Mouse (Mus musculus) large intestine, adult 2 months (tissue): ENCODE measurements around the gene Arl15. TPM values are rescaled to one million over a fixed set of nuclear protein-coding genes. Genes with fewer than 3 reads are reported as not detected.

Experiments used
- DNase-seq: peaks from one replicate; pipeline ENCODE4 v3.0.0-alpha.2; 2012; ENCODE audit warnings: low read depth, low spot score
- WGBS: fragments of 180-500 bp; shearing (Covaris S2); methylation state at CpG from one replicate; pipeline ENCODE4 v1.1.7; 2018; 5-methylcytosine and 5-hydroxymethylcytosine counted together
- polyA plus RNA-seq: library from polyadenylated mRNA; depleted of rRNA; stranded (reverse); fragments of >200 nt; gene quantifications from 2 replicates; pipeline ENCODE4 v1.2.3, GENCODE M21; 2012

Arl15 gene
- polyA plus RNA-seq, 1 experiment = 2.5 TPM

DNA sequence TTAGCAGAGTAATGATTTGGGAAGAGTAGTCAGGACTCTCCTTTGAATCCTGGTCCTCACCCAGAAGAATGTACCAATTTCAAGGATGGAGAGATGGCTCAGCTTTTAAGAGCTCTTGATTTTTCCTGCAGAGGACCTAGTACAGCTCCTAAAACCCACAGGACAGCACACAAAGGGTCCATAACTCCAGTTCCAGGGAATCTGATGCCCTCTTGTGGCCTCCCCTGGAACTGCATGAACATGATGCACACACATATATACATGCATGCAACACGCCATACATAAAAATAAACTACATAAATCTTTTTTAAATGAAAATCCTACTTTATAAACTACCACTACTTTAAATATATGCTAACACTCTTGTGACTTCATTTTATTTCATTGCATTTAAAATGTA, 70.6 kb downstream of the Arl15 start:
- no peak for DNase-seq
- WGBS = 73% methylated on average over 1 of the region's 1 CpGs

DNA sequence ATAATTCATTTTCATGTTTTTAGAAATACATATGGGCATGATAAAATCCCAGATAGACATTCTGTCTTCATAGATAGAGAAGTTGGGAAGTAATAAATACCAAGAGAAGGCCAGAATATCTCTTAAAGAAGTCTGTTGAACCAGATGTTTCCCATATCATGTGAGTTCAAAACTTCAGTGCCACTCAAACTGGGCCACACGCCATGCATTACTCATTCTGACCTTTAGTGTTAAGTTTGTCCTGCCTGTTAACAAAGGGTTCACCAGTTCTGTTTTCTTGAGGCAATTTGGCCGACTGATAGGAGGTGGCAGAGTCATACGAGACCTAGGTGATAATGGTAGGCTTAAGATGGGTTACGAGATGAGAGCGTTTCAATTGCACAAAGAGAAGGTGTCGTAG, 71.1 kb downstream of the Arl15 start:
- 67% methylated on average over 6 of the region's 6 CpGs for WGBS
- no peak for DNase-seq

DNA sequence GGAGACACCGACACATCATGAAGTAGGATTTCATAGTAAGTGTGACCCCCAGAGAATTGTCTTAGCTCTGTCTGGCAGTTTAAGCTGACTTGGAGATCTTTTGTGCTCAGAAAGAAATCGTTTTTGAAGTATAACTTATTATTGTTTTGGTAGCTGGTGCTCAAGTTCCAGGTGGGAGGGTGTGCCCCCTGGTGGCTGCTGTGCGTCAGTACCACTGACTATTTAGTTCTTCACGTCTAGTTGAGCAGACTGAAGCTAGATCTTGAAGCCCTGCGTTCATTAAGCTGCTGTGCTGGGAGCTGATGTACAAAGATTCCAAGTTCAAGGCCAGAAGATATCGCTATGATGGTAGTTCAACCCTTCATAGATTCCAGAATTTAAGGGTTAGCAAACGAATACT, 71.5 kb downstream of the Arl15 start:
- 38% methylated on average over 7 of the region's 7 CpGs for WGBS
- DNase-seq = no peak

DNA sequence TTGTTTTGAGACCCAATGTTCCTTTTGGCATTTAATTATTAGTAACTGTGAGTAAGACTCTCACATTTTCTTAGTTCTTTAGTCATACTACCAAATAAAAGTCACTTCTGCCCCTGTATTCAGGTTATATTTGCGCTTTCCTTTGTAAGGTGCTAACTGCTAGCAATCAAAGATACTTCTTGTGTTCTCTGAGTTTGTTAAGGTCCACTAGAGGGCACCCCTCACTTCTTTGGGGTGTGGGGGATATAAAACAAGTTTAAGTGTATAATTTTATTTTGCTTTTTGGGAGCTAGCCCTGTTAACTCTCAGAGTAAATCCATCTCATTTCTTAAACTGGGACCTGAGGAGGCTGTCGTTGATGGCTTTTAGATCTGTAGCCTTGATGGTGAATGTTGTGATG, 73.4 kb downstream of the Arl15 start:
- 96% methylated on average over 2 of the region's 2 CpGs for WGBS
- no peak for DNase-seq

DNA sequence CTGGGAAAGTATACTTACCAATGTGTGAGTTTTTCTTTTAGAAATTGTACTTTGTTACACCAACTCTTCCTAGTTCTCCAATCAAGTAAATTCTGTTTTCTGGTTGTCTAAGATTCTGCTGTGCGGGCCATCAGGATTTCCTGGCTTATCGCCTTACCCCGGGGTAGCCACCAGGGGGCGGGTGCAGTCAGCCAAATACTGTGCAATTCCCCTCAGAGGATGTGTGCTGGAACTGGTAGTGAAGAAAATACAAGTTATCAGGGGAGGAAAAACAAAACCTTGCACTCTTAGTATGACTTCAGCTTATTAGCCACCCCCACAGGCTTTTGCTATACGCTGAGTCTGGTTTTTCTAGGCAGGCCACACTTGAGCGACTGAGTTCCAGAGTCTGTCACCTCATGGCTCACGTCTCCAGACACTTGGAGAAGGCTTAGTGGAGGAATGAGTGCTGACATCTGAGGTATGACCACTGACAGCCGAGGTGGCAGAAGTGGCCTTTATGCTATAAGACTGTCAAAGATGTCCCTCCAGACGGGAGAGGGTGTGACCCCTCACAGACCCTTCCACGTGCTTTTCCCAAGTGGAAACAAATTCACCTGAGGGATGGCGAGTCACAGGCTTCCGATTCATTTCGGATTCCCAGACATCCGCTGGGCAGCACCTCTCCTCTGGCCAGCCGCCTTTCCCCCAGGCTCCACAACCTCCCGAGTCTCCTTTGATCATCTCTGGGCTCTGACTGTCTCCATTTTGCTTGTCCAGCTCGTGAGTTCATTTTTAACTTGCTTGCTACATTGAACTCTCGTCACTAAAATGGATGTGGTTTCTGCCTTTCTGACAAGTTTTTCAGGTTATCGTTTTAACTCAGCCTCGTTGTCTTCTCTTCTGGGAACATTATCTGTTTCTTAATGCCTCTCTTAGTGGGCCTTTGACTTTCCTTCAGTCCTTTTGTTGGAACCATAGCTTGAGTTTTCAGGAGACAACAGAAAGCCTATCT, 75.2 kb downstream of the Arl15 start:
- WGBS = 75% methylated on average over 20 of the region's 20 CpGs
- DNase-seq = no peak

DNA sequence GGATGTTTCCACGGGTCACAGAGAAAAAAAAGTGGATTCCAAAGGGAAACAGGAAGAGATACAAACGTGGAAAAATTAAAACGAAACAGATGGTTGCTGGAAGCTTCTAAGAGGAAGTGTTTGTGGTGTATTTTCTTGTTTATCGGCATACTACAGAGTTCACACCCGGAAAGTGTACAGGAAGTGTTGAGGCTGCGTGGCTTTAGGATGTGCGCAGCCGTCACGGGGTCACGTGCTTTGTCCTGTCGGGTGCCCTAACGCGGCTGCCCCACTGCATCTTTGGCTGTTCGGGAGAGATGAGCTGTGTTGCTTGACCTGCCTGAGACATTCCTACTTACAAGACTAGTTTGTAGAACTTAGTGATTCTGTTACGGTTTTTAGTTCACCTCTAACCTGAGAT, 76.1 kb downstream of the Arl15 start:
- DNase-seq = no peak
- 78% methylated on average over 15 of the region's 15 CpGs for WGBS

DNA sequence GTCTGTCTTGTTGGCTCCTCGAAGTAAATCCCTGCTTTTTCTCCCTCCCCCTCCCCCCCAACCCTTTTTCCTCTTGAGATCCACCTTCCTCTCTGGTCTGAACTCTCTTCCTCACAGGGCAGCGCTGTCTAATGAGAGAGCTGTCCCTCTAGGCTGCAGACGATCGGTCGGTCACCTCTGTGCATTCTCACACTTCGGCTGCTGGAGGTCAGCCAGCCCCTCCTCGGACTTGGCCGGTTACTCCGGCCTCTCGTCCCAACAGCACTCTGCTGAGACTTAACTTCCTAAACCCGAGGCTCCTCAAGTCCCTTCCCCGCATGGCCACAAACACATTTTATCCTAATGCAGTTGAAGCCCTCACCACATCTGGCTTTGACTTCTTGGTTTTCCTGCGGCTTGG, 77.5 kb downstream of the Arl15 start:
- WGBS = 65% methylated on average over 13 of the region's 13 CpGs
- no peak for DNase-seq

DNA sequence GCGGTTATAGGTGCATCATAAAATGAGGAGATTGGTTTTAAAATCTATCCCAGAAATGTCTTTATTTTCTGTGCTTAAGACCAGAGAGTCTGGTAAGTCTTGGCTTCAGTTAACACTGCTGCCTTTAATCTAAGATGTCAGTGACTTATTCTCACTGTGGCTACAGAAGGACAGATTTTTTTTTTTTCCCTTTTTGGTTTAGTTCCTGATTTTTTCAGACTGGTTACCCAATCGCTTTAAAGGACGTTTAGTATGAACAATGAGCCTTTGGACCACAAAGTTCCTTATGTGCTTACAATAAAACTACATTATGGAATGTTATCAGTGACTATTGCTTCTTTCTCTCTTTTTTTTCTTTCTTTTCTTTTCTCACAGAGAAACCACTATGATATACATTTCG, 81.4 kb downstream of the Arl15 start:
- 30% methylated on average over 4 of the region's 4 CpGs for WGBS
- no peak for DNase-seq

DNA sequence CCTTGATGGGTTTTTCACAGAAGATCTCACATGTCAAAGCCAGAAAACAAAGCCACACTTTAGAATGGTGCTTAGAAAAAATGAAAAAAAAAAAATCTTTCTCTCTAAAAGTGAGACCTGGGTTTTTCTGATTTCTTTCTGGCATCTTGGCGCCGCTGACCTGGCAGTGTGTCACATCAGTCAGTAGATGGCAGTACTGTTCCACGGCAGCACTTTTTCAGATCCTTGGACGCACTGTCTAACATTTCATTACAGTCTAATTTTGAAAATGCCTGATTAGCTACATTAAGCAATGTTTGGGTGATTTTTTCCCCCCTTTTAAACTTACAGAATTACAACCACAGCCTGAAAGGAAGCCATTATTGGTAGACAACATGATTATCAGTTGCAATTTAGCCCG, 83.1 kb downstream of the Arl15 start:
- WGBS = 12% methylated on average over 5 of the region's 5 CpGs
- DNase-seq = peak; percentile 13

DNA sequence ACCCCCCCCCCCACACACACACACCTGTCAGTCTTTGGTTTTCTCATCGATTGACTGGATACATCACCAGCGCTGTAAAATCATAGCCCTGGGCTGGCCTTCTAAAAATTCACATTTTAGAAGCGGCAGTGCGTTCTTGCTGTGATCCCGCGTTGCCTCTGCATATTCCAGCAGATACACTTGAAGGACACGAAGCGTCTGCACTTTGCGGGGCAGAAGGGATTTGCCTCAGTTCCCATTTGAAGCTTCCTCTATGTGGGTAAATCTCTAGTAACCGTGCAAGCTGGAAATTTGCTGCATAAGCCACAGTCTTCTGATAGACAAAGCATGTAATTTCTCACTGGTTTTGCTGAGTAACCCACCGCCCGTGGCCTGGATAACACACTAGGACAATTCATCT, 84.3 kb downstream of the Arl15 start:
- 92% methylated on average over 12 of the region's 12 CpGs for WGBS
- DNase-seq = no peak

DNA sequence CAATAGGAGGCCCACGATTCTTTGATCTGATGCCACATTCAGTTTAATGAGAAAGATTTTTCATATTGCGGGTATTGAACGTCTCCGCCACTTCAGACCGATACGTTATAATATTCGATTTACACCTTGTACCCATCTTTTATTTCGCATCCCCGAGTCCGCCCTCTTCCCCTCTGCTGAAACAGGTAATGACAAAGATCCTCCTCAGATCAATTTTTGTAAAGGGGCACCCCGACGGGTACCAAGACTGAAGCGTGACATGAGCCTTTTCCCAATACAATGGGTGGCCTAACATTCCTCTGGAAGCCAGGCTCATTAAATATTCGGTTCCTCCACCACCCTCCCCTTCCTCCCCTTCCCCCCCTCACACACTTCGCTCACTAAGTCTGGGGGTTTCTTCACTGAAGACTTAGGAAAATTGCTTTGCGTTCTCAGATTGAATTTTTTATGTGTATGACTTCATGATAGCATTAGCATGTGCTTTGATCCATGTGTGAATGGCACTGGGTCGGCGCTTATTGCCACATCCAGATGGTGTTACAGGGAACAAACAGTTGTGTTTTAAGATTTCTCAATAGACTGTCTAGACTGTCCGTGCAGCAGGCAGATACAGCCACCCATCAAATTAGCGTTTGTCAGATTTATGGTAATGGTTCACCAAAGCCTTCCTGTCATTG, 85.5 kb downstream of the Arl15 start:
- whole genome bisulfite sequencing = 77% methylated on average over 20 of the region's 20 CpGs
- no peak for DNase-seq

DNA sequence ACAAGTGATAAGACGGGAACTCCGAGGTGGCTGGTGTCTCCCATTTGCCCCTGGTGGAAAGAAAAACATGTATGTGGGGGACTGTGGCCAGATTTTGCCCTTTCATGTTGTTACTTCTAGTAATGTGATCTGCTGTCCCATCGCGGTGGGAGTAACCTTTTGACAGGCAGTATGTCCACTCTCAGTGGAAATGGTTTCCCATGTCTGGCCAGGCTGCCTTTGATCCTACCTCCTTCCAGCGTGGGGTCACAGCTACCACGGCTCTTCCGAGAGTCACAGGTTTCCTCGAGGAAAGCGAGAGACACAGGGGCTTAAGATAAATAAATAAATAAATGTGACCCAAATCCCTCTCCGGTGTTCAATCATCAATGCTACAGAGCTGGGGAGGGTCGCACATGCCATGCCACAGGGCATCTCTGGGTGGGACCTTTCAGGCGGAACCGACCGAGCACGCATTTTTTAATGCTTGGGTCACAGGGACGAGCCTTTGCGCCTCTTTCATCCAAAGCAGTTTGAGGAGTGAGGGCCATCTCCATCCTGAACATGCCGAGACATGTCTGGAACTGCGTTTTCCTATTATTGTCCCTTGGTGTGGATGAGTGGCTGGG, 86.4 kb downstream of the Arl15 start:
- 80% methylated on average over 19 of the region's 19 CpGs for WGBS
- DNase-seq = no peak

DNA sequence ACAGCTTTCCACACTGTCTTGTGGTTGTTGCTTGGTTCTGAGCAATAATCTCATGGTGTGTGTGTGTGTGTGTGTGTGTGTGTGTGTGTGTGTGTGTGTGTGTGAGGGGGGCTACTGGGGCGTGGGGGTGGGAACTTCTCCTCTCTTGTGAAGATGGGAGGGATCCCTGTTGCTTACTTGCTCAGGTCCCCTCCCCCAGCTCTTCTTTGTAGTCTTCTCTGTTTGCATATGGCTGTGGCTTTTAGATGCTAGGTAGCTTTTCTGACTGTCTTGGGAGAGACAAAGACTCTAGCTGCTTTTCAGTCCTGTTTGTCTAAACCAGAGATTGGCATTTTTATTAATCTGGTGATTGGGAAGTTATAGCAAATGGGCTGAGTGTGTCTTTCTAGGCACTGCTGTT, 88.7 kb downstream of the Arl15 start:
- no peak for DNase-seq
- 53% methylated on average over 1 of the region's 1 CpGs for WGBS

DNA sequence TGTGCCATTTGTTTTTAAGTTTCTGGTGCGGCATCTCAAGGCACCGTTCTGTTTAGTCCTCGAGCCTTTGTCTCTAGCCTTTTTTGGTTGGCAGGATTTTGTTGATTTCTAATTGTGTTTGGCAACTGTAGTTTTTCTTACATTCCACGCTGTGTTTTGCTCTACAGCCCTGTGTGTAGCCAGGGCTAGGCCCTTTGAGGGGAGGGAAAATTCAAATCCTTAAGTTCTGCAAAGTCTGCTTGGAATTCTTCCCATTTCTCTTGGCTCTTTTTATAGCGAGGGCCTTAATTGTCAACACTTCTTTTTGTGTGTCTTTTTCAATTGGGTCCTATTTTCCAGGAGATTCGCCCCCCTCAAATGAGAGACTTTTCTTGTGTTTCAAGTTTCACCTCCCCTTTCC, 92.8 kb downstream of the Arl15 start:
- 89% methylated on average over 6 of the region's 6 CpGs for WGBS
- no peak for DNase-seq

DNA sequence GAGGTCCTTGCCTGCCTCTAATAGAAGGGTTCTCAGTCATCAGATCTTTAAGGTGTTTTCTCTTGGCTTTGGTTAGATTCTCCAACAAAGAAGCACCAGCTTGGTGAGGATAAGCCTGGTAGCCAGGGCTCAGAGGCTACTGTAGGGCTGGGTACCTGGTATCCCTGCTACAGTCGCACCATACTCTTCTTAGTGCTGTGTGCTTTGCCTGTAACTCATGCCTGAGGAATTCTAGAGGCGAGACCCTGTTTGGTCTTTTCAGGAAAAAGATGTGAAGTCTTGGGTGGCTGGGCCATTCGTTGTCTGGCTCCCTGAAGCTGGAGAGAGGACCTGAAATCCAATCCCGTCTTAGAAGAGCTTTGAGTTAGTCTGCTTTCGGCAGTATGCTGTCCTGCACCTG, 93.8 kb downstream of the Arl15 start:
- WGBS = 89% methylated on average over 5 of the region's 5 CpGs
- DNase-seq = no peak

DNA sequence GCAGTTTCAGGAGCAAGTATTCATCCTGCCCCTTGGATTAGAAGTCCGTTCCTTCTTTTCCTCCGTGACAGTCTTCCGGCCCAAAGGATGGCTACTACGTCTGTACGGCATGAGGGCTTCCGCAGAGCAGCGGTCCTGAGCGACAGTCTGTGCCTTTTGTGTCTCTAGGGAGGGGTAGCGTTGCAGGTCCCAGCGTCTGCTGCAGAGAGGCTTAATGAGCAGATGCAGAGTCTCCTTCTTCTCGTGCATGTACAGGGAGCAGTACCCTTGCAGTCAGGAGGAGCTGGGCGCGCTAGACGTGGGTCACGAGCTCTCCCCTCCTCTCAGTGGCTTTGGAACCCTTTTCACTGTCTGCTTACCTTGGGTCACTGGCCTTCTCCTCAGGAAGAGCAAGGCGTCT, 94.4 kb downstream of the Arl15 start:
- WGBS = 90% methylated on average over 16 of the region's 16 CpGs
- no peak for DNase-seq

DNA sequence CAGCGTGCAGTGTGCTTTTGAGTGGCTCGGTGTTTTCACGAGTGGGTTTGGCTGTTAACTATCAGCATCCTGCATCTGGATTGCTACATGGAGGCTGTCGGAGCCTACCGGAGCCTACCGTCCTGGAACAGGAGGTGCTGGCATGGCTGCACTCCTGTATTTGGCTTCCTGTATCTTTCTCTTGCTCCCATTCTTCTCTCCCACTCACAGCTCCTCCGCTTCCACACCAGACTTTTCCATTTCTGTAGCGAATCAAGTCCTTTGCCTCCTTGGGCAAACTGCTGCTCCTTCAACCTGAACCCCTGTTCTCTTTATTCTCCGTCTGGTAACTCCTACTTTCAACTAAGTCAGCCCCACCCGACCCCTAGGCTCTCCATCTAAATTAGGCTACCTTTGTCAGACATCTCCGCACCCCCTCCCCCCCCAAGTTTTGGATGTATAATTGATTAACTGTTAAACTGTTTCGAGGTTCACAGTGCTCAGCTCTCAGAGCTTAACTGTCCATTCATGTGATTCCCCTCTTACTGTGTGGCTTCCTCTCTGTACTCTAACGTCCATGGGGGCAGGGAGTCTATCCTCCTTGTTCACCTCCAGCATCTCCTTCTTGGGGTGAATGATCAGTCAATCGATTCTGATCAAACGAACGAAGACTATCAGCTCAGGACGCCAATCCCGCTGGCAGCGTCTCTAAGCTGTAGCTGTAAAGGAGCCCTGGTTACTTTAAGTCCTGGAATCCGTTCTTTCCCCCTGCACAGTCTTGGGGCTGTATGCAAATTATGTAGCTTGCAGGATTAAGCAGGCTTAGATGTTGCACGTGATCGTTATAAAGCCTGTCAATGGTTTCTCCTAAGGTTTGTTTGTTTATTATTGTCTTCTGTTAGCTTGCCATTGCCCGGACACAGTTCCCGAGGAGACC, 95.1 kb downstream of the Arl15 start:
- 87% methylated on average over 24 of the region's 24 CpGs for WGBS
- DNase-seq = no peak

DNA sequence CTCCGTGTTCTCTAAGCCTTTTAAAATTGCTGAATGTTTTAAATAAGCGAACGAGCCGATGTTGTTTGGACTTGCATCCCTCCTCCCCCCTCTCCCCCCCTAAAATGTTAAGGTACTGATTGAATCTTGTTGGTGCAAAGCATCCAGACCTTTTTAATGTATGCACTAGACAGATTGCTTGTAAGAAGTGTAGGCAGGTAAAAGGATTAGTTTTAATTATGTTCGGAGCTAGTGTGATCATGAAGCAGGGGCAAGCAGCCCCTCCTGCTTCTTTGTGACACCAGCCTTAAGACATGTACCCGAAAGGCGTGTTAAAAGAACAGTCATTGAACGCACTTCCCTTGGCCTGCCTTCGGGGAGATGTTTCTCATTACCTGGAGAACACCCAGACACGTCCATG, 102.4 kb downstream of the Arl15 start:
- no peak for DNase-seq
- WGBS = 87% methylated on average over 10 of the region's 10 CpGs

DNA sequence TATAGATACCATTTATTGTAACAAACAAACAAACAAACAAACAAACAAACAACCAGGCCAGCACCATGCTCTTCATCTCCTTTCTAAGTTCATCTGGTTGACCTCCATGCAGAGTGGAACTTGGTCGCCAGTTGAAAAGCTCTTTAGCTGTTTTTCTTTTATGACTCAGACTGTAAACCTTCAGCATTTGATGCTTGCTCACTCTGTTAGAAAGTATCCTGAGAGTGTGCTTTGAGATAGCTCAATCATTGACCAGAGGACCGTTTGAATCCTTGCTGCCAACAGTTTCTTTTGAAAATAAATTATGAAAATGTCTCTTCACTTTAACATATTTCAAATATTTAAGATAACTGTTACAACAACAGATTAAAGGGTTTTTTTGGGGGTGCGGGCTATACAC, 103.2 kb downstream of the Arl15 start:
- no peak for DNase-seq
- 53% methylated on average over 3 of the region's 3 CpGs for WGBS

DNA sequence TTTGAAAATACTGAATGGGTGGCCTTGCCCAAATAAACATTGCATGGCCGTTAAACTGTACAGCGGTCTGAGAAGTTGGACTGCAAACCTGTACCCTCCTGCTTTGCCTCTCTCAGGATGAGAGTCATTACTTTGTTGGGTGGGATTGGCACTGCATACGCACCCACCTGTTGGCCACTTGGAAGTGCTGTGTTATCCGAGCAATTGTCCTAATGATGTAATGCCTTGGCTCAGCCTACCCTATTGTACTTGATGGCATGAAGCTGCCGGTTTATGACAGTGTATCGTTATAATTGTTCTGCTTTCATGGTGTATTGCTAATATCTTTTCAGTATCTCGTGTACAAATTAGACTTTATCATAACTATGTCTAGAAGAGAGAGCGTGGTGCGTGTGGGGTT, 103.6 kb downstream of the Arl15 start:
- 55% methylated on average over 9 of the region's 9 CpGs for WGBS
- no peak for DNase-seq
